Mouse (Mus musculus) T-helper 2 cell (primary cell): ENCODE results near the gene Dlg1.
"Not testable (repeated sequence)": the region's sequence is repeated elsewhere in the genome, so short reads cannot be mapped to it uniquely, and the experiment has no call there.

Source experiments
- in situ Hi-C: fragments of 300-600 bp; cut with MboI, MseI; formaldehyde crosslinking; loops from one replicate; pipeline ENCODE4 v1.15.1; 2025; ENCODE audit warnings: high pct_unique_total_duplicates

Dlg1 gene

DNA sequence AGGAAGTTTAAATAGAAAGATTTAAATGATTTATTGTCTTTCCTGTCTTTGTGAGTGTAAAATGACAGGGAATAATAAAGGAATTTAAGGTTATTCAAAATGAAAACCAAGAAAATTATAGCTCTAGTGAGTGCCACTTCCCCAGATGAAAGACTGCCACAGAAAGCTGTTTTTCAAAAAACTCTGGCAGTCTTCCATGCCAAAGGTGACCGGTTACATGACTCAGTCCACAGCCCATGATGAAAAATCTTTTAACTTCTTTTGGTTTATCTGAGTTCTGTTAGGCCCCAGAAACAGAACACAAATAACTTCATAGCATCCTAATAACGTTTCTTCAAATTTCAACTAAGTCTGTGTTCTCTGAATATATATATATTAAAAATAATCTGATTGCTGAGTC lies 7.7 kb upstream of the Dlg1 start:
- in situ Hi-C loops = no loop called here

DNA sequence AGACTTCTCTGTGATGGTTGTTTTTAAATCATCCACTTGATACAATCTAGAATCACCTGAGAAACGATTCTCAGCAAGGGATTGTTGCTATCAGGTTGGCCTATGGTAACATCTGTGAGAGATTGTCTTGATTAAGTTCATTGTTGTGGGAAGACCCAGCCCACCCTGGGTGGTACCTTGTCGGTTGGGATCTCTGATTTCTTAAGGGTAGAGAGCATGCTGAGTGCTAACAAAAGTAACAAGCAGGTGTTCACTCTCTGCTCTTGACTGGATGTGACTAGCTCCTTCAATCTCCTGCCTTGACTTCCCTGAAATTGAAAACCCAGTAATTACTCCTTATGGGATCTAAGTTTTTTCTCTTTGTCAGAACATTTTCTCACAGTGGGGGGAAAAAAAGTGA lies 5.7 kb upstream of the Dlg1 start:
- in situ Hi-C loops = no loop called here

DNA sequence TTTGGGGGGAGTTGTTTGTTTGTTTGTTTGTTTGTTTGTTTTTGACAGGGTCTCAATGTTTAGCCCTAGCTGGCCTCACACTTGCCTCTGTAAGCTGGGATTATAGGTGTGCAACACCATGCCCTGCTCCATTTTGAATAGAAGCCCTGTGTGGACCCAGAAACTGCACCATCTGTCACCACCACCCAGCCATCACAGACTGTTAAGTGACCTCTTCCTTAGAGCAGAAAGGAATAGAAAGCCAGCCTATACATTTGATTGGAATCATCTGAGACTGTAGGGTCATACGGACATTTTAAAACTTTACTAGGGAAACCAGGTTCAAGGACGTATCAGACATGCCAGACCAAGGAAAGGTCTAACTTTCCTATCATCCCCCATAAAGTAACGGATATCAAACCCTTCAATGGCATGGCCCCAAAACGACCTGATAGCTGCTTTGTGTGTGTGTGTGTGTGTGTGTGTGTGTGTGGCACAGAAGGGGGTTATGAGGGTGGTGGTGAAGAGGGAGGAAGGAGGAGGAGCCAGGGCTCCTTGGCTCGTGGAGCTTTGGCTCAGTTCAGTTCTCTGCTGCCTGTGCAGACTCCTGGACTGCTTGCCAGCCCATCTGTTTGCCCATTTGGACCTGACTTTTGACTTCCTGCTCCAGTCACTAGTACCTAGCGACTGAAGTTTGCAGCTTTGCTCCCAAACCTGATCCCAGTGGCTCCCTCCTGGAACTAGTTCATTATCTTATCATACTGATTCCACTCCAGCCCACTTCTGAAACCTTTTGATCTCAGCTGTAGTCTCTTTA lies 4.5 kb upstream of the Dlg1 start:
- in situ Hi-C loops = no loop called here

DNA sequence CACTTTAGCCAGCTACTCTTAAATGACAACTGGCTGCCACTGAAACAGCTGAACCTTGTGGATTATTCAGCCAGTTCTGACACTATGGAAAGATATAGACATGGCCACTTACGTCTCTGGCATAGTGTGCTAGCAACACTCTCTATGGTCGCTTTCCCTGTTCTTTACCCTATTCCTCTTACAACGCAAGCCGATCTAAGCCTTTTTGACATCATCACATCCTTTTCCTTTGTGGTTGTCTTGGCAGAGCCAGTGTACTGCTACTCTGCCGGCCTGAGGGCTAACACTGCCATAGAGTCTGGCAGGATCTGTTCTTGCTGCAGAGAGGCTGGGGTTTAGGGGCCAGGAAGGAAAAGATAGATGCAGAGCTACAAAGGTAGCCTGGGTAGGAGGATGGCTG lies 3.8 kb upstream of the Dlg1 start:
- in situ Hi-C loops = no loop called here

DNA sequence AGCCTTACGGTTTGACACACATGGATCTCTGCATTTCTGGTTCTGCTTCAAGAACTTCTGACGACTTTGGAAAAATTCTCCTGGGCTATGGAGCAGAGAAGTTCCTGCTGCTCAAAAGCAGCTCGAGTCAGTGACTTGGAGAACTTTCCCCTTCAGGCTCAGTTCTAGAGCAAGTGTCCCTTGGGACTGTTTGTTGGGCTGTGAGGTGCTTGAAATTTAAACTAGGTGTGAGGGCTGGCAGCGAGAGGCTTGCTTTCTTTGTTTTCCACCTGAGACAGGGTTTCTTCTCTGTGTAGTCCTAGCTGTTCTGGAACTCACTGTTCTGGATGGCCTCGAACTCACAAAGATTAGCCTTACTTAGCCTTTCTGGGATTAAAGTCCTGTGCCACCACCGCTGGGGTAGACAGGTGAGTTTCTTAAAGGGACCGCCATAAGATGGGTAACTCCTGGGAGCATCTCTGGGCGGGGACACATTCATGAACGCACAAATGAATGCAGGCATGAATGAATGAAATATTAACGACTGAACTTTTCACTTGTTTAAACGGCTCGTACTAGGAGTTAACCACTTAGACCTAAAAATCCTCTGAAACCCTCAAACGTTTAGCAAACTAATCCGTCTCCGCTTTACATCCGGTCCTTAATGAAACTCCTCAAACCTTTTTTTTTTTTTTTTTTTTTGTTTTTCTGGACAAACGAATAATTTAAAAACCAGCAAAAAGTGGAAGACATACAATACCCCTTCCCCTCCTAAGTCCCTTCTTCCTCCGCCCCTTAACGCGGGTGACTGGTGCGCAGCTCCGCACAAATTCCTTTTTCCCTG lies 476 bp upstream of the Dlg1 start:
- in situ Hi-C loops = loop anchor here (10.0 kb wide), 1 partner anchor 412 kb away; the partner anchor contains the start of gene Pak2

DNA sequence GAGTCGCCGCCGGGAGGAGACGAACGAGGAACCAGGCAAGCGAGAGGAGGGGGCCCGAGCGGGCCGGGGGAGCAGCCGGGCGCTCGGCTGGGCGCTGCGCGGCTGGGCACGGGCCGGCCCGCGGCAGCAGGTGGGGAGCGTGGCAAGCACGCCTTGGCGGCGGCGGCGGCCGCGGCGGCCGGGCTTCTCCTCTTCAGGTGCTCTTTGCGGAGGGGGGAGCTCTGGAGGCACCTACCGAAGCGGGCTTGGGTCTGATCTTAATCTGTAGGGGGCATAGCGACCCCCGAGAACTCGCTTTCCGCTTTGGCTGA lies 999 bp downstream of the Dlg1 start:
- in situ Hi-C loops = loop anchor here (10.0 kb wide), 1 partner anchor 411 kb away; the partner anchor contains the start of gene Pak2

DNA sequence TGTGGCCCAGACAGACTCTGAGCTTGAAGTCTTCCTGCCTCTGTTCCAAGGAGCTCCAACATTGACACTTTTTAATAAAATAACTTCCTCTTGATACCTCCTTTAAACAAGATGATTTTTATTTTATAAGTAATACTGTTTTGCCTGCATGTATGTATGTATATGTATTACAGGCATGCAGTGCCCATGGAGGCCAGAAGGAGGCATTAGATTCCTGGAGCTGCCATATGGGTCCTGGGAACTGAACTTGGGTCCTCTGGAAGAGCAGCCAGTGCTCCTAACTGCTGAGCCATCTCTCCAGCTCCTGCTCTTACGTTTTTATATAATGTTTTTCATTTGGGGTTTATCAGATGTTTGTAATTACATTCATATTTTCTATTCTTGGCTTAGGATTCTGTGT lies 9.0 kb downstream of the Dlg1 start:
- in situ Hi-C loops = no loop called here

DNA sequence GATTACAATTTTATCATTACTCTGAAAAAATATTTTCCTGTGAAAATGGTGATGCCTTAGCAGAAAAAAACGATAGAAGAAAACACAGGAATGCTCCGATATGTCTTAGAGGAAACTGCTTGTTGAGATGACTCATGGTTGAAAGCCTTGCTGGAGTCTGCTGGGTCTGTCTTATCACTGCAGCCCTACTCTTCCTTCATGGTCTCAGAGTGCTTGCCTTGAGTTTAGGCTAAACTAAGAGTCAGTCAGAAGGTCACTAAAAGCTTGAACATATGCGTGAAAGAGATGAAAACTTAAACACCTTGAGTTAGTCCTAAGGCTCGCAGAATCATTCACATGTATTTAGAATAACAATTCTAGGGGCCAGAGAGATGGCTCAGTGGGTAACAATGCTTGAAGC lies 14.2 kb downstream of the Dlg1 start:
- in situ Hi-C loops = no loop called here

DNA sequence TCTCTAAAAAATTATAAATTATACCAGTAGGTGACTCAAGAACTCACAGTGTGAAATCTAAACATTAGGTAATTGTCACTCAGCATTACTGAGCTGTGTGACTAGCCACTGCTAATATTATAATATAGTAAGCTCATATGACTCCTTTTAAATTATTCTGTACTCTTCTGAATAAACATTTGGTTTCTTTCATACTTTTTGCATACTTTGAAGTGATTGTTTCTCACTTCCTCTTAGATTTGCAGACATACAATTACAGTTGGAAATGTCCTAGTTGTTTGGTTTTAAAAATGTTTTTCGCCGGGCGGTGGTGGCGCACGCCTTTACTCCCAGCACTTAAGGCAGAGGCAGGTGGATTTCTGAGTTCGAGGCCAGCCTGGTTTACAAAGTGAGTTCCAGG lies 19.0 kb downstream of the Dlg1 start:
- in situ Hi-C loops = no loop called here

DNA sequence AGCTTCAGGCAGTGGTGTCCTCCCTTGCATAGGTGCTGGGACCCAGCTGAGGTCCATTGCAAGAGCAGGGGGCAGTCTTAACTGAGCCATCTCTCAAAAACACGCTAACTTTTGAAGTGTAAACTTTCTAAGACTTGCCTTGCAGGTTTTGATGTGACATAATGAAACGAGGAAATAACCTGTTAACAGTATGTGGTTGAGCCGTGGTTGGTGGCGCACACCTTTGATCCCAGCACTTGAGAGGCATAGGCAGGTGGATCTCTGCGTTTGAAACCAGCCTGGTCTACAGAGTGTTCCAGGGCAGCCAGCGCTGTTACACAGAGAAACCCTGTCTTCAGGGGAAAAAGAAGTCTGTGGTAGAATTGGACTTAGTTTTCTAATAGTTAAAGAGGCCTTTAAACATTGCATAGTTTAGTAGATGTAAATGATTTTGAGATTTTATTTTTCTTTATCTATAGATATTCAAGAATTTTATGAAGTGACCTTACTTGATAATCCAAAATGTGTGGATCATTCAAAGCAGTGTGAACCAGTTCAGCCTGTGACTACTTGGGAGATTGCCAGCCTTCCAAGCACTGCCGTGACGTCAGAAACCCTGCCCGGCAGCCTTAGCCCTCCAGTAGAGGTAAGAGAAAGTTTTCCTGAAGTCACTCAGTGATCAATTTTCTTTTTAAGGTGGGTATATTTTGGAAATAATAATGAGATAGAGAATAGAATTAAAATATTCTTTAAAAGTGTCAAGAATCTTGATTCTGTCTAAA lies 20.6 kb downstream of the Dlg1 start:
- in situ Hi-C loops = no loop called here

DNA sequence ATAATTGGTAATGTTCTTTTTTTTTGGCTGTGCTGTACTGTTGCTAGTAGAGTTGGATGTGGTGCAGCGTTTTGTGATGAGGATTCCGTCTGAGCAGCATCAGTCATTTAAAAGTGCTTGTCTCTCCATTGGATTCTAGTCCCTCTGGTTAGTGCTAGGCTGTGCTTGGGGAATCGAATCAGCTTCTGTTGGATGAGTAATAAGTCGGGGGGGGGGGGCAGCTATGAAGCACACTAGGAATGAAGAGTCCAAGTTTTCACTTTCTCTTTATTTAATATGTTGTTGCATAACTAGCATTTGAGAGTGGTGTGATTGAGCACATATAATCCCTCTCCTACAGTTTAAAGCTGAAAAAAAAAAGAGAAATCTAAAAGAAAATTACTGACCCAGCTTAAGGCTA lies 21.5 kb downstream of the Dlg1 start:
- in situ Hi-C loops = no loop called here

DNA sequence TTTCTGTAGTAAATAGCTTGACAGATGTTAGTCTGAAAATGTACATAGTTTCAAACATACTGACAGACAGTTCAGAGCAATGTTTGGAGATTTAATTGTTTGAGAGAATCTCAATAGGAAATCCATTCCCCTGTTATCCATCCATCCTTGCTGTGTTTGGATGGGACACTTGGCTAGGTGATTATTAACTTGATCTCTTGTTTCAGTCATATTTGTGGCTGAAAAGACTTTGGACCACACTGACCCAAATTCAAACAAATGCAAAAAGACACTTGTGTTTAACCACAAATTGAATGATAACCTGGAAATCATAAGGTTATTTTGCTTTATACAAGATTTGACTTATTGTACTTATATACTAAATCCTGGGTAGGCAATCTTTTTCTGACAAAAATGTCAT lies 24.5 kb downstream of the Dlg1 start:
- in situ Hi-C loops = no loop called here

DNA sequence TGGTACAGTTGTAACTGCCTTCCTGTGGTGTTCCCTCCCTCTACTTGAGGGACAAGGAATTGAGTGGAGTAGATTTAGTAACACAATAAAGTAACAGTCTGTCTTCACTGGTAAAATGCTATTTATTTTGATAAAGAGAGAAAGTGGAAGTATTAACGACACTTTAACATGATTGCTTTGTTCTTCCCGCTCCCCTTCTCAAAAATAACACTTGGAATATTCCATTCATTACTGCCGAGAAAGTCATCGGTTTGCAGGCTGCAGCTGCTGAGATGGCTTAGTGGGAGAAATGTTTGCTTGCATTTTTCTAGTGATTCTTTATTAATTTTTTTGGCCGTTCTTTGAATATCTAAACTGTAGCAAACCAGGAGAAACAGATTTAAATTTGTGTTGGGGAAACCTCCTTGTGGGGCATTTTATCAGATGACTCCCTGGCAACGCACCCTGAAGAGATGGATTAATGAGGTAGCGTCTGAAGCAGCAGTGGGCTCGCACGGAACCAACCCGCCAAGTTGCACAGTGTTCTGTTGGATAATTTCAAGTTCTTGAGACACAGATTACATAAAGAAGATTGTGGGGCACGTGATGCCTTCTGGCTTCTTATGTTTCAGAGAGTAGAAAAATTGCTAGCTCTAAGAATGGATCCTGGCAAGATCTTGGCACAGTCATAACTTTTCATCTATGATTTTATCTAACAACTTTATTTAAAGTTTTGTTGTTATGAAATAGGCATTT lies 32.2 kb downstream of the Dlg1 start:
- in situ Hi-C loops = no loop called here

DNA sequence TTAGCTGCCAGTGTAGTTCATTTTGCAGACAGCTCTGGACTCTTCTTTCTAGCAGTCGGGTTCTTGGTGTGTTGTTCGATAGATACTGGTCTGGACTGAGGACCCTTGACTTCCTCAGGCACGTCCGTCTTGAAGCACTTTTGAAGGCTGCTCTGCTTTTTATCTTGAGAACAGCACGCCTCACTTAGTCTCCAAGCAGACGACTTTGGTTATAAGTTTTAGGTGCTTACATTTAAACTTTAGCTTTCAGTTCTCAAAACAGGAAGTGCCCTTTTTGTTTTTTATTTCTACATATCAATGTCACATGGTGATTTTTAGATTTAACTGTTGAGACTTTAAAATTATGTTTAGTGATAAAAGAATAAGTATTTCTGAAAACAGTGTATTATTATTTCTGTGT lies 33.1 kb downstream of the Dlg1 start:
- in situ Hi-C loops = no loop called here

DNA sequence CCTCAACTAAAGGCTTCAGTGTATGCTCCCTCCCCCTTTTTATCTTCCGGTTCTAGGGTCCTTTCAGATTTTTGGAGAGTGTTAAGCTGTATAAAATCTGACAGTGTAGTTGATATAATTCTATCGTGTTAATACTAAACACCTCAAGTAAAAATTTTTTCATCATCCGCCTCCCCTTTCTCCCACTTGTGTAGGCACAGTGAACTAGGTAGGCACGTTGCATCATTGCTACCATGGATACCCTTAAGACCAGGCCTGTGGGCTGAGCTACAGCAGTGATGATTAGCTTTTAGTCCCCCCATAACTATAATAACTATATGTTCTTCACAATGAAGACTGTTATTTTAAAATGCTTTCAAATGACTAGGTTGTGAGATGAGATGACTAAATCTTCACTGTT lies 34.1 kb downstream of the Dlg1 start:
- in situ Hi-C loops = no loop called here

DNA sequence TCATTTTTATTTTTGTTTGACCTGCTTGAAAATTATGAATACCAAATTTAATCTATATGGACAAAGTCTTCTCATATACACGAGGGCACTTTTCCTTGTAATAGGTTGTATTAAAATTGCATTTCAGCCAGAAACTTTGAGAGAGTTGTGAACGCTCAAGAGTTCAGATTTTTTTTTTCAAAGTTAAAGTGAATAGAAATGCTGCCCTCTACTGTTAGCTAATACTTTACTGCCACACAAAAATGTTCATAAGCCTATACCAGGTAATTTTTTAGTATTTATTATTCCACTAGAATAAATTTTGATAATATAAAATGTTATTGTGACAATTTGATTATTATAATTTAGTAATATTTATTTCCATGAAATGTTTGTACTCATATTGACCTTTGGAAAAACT lies 42.0 kb downstream of the Dlg1 start:
- in situ Hi-C loops = loop anchor here (10.0 kb wide), 1 partner anchor 250 kb away; no protein-coding TSS in a partner anchor

DNA sequence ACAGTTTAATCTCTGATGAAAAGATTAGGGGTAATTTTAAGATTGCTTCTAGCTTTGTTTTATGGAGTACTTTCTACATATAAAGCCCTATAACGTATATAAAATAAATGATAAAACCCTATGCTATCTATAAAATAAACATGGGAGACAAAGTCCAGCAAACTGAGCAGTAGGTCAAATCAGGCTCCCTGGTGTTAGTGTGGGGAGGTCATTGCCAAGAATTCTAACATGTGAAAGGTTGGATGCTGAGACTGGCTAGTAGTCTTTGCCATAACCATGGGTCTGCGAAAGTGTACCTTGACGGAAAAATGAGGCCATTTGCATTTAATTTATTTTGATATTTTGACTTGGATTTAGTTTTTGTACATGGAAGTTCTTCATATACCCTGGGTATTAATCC lies 42.7 kb downstream of the Dlg1 start:
- in situ Hi-C loops = loop anchor here (10.0 kb wide), 1 partner anchor 251 kb away; no protein-coding TSS in a partner anchor

DNA sequence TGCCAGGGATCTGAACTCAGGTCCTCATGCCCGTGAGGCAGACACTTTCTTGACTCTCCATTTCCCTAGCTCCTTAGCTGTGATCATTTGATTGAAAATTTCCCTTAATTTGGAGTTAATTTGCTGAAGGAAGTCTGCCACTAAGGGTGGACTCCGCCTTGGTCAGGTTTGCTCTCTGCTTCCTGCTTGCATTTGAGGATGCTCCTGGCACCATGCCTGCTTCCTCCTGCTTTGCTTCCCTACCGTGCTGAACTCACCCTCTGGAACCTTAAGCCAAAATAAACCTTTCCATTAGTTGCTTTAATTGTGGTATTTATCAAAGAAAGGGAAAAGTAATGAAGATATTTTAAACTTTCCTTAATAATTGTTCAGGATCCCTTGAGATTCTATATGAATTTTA lies 44.1 kb downstream of the Dlg1 start:
- in situ Hi-C loops = loop anchor here (10.0 kb wide), 1 partner anchor 253 kb away; no protein-coding TSS in a partner anchor

DNA sequence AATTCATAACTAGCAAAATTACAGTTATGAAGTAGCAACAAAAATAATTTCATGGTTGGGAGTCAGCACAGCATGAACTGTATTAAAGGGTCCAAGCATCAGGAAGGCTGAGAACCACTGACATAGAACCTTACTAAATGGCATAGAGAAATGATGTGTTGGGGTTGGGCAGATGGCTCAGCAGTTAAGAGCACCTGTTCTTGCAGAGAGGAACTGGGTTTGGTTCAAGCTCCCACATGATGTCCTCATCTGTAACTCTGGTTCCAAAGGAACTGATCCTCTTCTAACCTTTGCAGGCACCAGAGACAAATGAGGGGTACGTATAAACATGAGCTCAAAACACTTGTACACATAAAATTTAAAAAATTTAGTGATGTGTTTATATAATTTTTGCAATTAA lies 59.7 kb downstream of the Dlg1 start:
- in situ Hi-C loops = no loop called here

DNA sequence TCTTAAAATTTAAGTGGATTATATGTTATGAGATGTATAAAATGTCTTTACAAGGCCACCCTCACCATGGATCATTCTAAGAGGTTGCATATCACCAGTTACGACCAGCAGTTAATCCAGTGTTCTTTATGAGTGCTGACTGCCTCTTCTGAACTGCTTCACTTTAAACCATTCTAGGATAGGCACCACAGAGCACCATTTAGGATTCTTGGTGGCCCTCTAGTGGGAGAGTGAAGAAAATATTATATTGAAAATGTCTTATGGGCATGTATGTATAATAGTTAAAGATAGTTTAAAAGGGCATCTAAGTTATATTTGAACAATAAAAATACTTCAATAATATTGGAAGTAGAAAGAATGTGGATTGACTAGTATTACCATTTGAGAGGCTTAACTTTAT lies 60.9 kb downstream of the Dlg1 start:
- in situ Hi-C loops = no loop called here

DNA sequence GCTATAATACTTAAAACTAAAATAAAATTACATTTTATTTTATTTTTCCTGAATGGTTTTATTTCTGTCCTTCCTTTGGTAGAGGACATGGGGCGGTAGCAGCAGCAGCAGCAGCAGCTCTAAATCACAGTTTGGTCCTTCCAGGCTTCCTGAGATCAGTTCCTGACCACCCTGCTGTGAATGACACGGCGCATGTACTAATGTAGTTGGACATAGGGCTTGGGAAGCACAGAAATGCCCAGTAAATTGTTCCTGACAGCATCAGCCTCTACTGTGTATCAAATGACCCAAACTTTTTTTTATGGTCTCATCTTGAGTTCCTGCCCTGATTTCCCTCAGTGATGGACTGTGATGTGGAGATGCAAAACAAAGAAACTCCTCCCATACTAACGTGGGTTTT lies 61.6 kb downstream of the Dlg1 start:
- in situ Hi-C loops = no loop called here

DNA sequence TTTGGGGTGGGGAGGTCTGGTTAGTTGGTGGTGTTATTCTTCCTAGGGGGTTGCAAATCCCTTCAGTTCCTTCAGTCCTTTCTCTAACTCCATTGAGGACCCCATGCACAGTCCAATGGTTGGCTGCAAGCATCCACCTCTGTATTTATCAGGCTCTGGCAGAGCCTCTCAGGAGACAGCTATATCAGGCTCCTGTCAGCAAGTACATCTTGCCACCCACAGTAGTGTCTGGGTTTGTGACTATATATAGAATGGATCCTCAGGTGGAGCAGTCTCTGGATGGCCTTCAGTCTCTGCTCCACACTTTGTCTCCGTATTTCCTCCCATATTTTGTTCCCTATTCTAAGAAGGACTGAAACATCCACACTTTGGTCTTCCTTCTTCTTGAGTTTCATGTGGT lies 67.7 kb downstream of the Dlg1 start:
- in situ Hi-C loops = not testable (repeated sequence)
